Mouse (Mus musculus): ENCODE measurements at regions not wholly inside any gene's neighbourhood (a gene's known extent, or its start where the extent isn't known, plus 50 kb on each side); places are given as distances from the start of the nearest gene placed in this dataset.

DNA sequence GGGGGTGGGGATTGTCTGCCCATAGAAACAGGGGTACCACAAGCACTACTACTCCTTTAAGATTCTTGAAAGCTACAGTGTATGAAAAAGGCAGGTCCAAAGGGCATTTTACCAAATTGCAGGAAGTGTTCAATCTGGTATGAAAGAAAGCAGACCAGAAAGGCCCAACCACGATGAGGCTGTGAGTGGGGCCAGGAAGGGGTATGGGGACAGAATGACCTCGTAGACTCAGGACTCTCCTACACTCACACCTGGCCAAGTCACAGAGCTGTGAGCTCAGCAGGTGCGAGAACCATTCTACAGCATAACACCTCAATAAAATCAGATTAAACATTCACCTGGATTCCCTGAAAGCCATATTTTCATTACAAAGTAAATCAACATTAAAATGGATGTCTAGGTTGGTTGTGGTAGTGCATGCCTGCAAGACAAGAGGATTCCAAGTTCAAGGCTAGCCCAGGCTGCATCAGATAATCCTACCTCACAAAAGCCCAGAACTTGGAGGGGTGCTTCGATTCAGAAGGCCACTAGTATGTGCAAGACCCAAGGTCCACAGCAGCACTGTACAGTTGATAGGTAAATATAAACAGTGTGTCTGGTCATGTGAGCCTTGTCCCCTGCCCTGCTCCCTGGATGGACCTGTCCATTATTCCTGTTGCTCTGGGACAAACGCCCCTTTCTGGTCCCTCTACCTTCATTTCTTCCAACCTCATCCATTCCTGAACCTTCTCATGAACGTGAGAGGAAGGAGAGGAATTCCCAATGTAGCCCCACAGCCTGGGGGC lies 115.3 kb downstream of the 1810010D01Rik start:
- no peak for ATAC-seq
- no peak overlapping the region for H3K27ac ChIP-seq (ENCODE audit: low read length)
- no peaks in the 10 kb centered on the region for H3K36me3 ChIP-seq (ENCODE audit: control insufficient read depth, insufficient read depth, low read length)
- WGBS = 84% methylated on average over 6 of the region's 6 CpGs
- no peaks in the 10 kb centered on the region for H3K4me1 ChIP-seq (ENCODE audit: control insufficient read depth, insufficient read depth, low read length)
- H3K9me3 ChIP-seq (replicated peaks; ENCODE audit: control insufficient read depth, low read length, poor library complexity, severe bottlenecking) = no peaks in the 10 kb centered on the region
- no peak overlapping the region for H3K4me3 ChIP-seq (ENCODE audit: low read depth, low read length)
- H3K27me3 ChIP-seq (ENCODE audit: control insufficient read depth, insufficient read depth, low read depth, low read length) = no peaks in the 10 kb centered on the region
- no peak overlapping the region for H3K4me2 ChIP-seq (ENCODE audit: low read length)
- no peak overlapping the region for H3K9ac ChIP-seq (ENCODE audit: low read depth, low read length)

DNA sequence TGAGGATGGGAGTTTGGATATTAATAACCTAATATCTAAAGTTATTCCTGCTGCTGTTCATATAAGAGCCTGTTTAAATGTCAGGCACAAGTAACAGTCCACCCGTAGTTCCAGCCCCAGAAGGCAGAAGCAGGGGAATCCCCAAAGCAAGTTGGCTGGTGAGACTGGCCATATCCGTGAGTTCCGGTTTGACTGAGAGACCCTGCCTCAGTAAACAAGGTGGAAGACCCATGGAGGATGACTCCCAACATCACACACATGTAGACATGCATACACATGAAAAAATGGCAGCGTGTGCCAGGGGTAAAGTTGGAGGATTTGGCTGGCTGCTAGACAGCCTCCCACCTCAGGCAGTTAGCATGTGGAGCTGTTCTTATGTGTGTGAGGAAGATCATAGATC lies 117.1 kb downstream of the 1810010D01Rik start:
- Histone ChIP-seq H3K9ac (ENCODE audit: low read depth, low read length) (no peak overlapping the region), H3K4me3 (ENCODE audit: low read depth, low read length) (no peak overlapping the region), H3K27ac (ENCODE audit: low read length) (no peak overlapping the region), H3K27me3 (ENCODE audit: control insufficient read depth, insufficient read depth, low read depth, low read length) (no peaks in the 10 kb centered on the region), H3K9me3 (replicated peaks; ENCODE audit: control insufficient read depth, low read length, poor library complexity, severe bottlenecking) (no peaks in the 10 kb centered on the region), H3K4me2 (ENCODE audit: low read length) (no peak overlapping the region), H3K4me1 (ENCODE audit: control insufficient read depth, insufficient read depth, low read length) (no peaks in the 10 kb centered on the region), H3K36me3 (ENCODE audit: control insufficient read depth, insufficient read depth, low read length) (no peaks in the 10 kb centered on the region)
- WGBS = 90% methylated on average over 4 of the region's 4 CpGs
- ATAC-seq = no peak

DNA sequence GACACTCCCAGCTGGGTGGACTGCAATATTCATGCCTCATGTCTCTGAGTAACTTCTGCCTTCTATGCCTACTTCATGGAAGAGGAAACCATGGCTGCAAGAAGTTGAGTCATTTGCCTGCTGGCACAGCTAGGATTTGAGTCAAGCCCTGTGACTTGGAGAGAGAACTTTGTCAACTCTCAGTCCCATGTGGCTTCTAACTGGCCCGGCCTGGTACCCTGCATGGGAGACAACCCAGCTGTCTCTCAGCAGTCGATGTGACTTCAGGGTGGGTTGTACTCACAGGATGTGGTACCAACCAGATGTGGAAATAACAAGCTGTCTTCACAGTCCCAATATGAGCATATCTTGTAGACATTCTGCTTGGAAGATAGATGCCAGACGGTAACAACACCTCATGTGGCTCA lies 118.6 kb downstream of the 1810010D01Rik start:
- no peaks in the 10 kb centered on the region for H3K36me3 ChIP-seq (ENCODE audit: control insufficient read depth, insufficient read depth, low read length)
- H3K27me3 ChIP-seq (ENCODE audit: control insufficient read depth, insufficient read depth, low read depth, low read length) = no peaks in the 10 kb centered on the region
- 85% methylated on average over 3 of the region's 3 CpGs for WGBS
- no peak overlapping the region for H3K9ac ChIP-seq (ENCODE audit: low read depth, low read length)
- no peaks in the 10 kb centered on the region for H3K4me1 ChIP-seq (ENCODE audit: control insufficient read depth, insufficient read depth, low read length)
- no peak overlapping the region for H3K4me3 ChIP-seq (ENCODE audit: low read depth, low read length)
- ATAC-seq = no peak
- H3K9me3 ChIP-seq (replicated peaks; ENCODE audit: control insufficient read depth, low read length, poor library complexity, severe bottlenecking) = peaks cover 4% of the 10 kb centered on the region; the same call in 1 of the 2 replicates
- H3K4me2 ChIP-seq (ENCODE audit: low read length) = no peak overlapping the region
- H3K27ac ChIP-seq (ENCODE audit: low read length) = no peak overlapping the region

DNA sequence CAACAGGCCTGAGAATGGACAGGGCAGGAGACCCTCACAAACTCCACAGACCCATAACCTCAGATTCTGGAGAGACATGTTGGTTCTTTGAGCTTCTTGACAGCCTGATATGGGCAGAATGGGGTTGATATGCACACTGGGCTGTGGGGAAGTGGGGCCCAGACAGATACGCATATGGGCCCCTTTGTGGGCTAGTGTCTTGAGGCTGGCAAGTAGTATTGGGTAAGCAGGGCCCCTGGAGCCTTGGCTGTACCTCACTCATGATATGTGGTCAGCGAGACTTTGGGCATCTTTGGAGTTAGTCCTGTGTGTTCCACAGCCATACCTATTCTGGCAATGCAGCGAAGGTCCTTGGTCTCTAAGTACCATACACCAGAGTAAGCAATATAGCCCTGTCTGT lies 119.3 kb downstream of the 1810010D01Rik start:
- Histone ChIP-seq H3K9ac (ENCODE audit: low read depth, low read length) (no peak overlapping the region), H3K27ac (ENCODE audit: low read length) (no peak overlapping the region), H3K4me3 (ENCODE audit: low read depth, low read length) (no peak overlapping the region), H3K4me2 (ENCODE audit: low read length) (no peak overlapping the region), H3K9me3 (replicated peaks; ENCODE audit: control insufficient read depth, low read length, poor library complexity, severe bottlenecking) (peaks cover 4% of the 10 kb centered on the region; the same call in 1 of the 2 replicates), H3K27me3 (ENCODE audit: control insufficient read depth, insufficient read depth, low read depth, low read length) (no peaks in the 10 kb centered on the region), H3K36me3 (ENCODE audit: control insufficient read depth, insufficient read depth, low read length) (no peaks in the 10 kb centered on the region), H3K4me1 (ENCODE audit: control insufficient read depth, insufficient read depth, low read length) (no peaks in the 10 kb centered on the region)
- WGBS = 92% methylated on average over 3 of the region's 3 CpGs
- ATAC-seq = no peak

DNA sequence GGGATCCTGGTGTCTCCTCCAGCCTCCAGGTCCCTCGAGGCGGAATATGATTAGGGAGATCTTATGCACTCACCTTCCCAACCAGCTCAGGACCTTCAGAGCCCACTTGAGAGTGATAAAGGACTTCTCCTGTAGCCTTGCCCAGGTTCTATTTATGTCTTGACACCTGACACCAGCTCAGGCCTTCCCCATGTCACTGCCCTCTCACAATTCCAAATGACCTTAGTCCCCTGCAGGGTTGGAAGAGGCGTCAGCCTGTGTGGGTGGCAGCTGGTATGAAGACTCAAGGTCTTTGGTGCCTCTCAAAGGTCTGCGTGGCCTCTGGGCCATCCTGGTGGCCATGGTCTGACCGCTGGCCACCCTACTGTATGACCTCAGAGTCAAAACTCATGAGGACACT lies 120.1 kb downstream of the 1810010D01Rik start:
- Histone ChIP-seq H3K27me3 (ENCODE audit: control insufficient read depth, insufficient read depth, low read depth, low read length) (no peaks in the 10 kb centered on the region), H3K4me2 (ENCODE audit: low read length) (no peak overlapping the region), H3K4me3 (ENCODE audit: low read depth, low read length) (no peak overlapping the region), H3K27ac (ENCODE audit: low read length) (no peak overlapping the region), H3K9ac (ENCODE audit: low read depth, low read length) (no peak overlapping the region), H3K36me3 (ENCODE audit: control insufficient read depth, insufficient read depth, low read length) (no peaks in the 10 kb centered on the region), H3K9me3 (replicated peaks; ENCODE audit: control insufficient read depth, low read length, poor library complexity, severe bottlenecking) (peaks cover 4% of the 10 kb centered on the region; the same call in 1 of the 2 replicates), H3K4me1 (ENCODE audit: control insufficient read depth, insufficient read depth, low read length) (no peaks in the 10 kb centered on the region)
- ATAC-seq = no peak
- 84% methylated on average over 5 of the region's 5 CpGs for WGBS

DNA sequence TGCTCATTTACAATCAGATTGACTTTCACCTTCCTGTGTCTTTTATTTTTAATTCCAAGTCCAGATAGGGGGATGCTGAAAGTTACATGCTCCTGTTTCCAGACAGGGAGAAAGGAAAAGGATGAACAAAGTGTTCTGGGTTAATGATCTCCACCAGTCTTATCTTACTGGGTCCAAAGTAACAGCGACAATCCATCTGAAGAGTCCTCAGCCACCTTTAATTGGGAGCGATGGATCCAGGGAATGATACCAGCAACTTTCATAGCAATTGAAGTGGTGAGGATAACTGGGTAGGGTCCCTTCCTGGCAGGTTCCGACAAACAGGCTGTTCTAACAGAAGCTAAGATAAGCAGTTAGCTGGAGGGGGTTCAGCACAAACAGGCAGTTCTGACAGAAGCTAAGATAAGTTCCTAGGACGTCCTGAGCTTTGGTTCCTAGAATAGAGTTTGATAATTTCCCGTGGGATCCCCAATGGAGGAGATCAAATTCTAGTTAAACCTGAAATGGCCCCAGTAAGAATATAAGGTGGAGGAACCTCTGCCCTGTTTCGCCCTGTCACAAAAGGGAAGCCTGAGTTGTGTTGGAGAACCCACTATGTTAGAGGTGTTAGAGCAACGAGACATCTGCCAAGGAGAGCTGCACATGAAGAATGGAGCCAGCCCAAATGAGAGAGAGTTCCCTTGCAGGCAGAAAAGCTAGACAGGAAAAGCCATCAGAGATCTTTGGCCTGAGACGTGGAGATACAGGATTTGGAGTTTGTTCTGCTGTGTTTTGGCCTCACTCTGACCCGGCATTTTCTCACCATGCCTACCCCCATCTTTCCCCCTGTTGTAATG lies 124.8 kb downstream of the 1810010D01Rik start:
- H3K27ac ChIP-seq (ENCODE audit: low read length) = no peak overlapping the region
- WGBS = 75% methylated on average over 9 of the region's 9 CpGs
- no peaks in the 10 kb centered on the region for H3K4me1 ChIP-seq (ENCODE audit: control insufficient read depth, insufficient read depth, low read length)
- H3K9me3 ChIP-seq (replicated peaks; ENCODE audit: control insufficient read depth, low read length, poor library complexity, severe bottlenecking) = peaks cover 4% of the 10 kb centered on the region
- H3K27me3 ChIP-seq (ENCODE audit: control insufficient read depth, insufficient read depth, low read depth, low read length) = no peaks in the 10 kb centered on the region
- no peak overlapping the region for H3K4me3 ChIP-seq (ENCODE audit: low read depth, low read length)
- no peak overlapping the region for H3K4me2 ChIP-seq (ENCODE audit: low read length)
- H3K9ac ChIP-seq (ENCODE audit: low read depth, low read length) = no peak overlapping the region
- ATAC-seq = no peak
- H3K36me3 ChIP-seq (ENCODE audit: control insufficient read depth, insufficient read depth, low read length) = no peaks in the 10 kb centered on the region

DNA sequence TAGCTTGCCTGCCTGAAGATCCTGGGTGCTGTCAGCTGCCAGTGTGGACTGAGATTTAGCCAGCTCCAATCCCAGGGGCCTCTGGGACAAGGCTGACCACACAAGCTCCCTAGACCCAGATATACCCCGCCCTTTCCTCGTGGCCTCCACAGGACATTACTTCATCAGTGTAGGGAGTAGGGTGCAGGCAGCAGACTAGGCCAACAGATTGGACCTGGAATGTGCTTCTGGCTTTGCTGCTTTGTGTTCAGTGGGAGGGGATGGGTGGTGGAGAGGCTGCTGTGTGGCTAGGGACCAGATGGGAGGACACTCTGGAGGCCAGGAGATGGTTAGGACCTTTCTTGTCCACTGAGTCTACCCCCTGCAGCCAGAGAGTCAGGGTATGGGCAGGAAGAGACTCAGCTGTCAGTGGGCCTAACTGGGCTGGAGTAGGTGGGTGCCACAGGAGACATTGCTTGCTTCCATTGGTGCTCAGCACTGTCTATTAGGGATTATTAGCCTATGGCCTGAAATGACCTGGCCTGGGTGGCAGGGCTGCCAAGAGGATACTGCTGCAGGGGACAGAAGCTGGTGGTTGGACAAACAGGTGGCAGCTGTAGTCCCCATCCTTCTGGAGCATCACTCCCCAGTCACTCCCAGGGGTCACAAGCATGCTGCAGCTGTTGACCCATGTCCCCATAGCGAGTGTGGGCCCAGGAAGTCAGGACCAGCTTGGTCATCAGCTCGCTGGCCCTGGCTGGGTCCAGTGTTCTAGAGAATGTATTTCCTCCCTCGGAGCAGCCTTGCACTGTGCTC lies 132.5 kb upstream of the Ccnd1 start:
- H3K36me3 ChIP-seq (ENCODE audit: control insufficient read depth, insufficient read depth, low read length) = no peaks in the 10 kb centered on the region

DNA sequence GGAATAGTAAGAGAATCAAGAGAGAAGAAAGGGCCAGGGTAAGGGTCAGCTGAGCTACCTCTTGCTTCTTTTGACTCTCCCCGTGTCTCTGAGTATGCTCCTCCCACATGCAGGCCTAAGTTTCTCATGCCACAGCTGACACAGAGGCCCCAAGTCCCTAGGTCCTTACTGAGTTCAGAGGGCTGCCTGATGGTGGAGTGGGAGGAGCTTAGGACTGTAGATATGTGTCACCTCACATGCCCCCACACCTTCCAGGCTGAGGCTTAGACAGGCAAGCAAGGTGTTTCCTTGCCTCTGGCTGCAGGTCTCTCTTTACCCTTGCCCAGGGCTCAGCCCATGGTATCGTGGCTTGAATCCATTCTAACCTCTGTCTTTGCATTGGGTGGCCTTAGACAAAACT lies 131.8 kb upstream of the Ccnd1 start:
- WGBS = 76% methylated on average over 2 of the region's 2 CpGs
- no peaks in the 10 kb centered on the region for H3K36me3 ChIP-seq (ENCODE audit: control insufficient read depth, insufficient read depth, low read length)
- H3K27ac ChIP-seq (ENCODE audit: low read length) = no peak overlapping the region
- no peak for ATAC-seq
- no peak overlapping the region for H3K9ac ChIP-seq (ENCODE audit: low read depth, low read length)
- no peak overlapping the region for H3K4me2 ChIP-seq (ENCODE audit: low read length)
- H3K4me1 ChIP-seq (ENCODE audit: control insufficient read depth, insufficient read depth, low read length) = no peaks in the 10 kb centered on the region
- no peak overlapping the region for H3K4me3 ChIP-seq (ENCODE audit: low read depth, low read length)
- no peaks in the 10 kb centered on the region for H3K9me3 ChIP-seq (replicated peaks; ENCODE audit: control insufficient read depth, low read length, poor library complexity, severe bottlenecking)
- H3K27me3 ChIP-seq (ENCODE audit: control insufficient read depth, insufficient read depth, low read depth, low read length) = no peaks in the 10 kb centered on the region

More for the DNA sequence above, 132.5 kb upstream of the Ccnd1 start:
- WGBS = 83% methylated on average over 5 of the region's 5 CpGs
- ATAC-seq = no peak
- no peaks in the 10 kb centered on the region for H3K9me3 ChIP-seq (replicated peaks; ENCODE audit: control insufficient read depth, low read length, poor library complexity, severe bottlenecking)
- H3K4me1 ChIP-seq (ENCODE audit: control insufficient read depth, insufficient read depth, low read length) = no peaks in the 10 kb centered on the region
- H3K27ac ChIP-seq (ENCODE audit: low read length) = no peak overlapping the region
- no peak overlapping the region for H3K4me3 ChIP-seq (ENCODE audit: low read depth, low read length)
- no peak overlapping the region for H3K9ac ChIP-seq (ENCODE audit: low read depth, low read length)
- no peaks in the 10 kb centered on the region for H3K27me3 ChIP-seq (ENCODE audit: control insufficient read depth, insufficient read depth, low read depth, low read length)
- H3K4me2 ChIP-seq (ENCODE audit: low read length) = no peak overlapping the region

All from midbrain, embryonic 16.5 days (tissue).